Mouse (Mus musculus) thymus, postnatal 14 days (tissue): ENCODE results near the gene Fam49a.
A peak's percentile ranks its signal among the peaks of the same experiment; 100 is the strongest.

Source experiments
- DNase-seq: peaks from one replicate; pipeline ENCODE4 v3.0.0; 2021

The Fam49a gene

GRCm38 (mm10) chr12:12364201-12364600 lies 102.3 kb downstream of the Fam49a start:
- DNase-seq: no peak

- DNase-seq: no peak
Observed at GRCm38 (mm10) chr12:12367423-12367822, 105.5 kb downstream of the Fam49a start.

DNA sequence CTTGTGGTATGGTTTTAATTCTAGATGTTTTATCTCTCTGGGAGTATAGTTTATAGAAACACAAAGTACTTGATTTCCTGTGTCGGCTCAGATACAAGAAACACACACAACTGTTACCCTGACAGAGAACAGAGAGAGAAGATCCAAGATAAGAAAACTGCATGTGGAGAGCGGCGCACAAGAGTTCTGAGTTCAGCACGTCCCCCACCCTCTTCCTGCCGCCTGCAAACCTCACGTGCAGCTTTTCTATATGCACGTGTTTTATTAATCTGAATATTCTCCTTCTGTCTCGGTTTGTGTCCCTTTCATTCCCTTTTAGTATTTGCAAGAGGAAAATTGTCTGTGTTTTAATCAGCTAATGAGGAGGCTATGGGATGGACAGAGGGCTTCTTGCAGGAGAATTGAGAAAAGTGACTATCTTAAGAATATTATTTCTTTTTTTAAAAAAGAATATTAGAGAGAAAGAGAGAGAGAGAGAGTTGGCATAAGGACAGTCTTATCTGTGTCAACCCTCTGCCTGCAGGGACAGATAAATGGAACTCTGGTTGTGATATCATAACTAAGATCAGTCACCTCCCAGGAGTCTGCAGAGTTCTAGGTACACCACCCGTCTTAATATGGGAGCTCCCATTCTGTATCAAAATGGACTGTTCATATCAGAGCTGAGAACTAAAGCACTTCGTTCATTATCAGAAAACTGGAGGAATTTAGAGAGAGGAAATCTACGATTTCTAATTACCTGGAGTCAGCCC lies 111.3 kb downstream of the Fam49a start:
- DNase-seq: peak; percentile 68

DNA sequence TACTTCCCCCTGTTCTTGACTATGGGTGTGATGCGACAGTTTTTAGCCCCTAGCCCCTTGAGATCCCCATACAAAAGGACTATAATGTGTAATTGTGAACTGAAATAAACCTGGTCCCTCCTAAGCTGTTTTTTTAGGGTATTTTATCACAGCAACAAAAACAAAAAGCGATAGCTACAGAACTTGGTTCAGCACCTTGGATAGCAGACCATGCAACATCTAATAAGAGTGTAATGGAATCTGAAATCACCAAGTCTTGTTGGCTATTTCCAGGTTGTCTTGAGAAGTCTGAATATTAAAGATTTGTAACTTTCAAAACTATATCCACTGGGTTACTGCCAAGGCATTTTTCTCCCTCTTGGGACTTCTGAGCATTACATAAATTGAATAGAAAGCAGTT lies 117.1 kb downstream of the Fam49a start:
- DNase-seq: no peak

DNA sequence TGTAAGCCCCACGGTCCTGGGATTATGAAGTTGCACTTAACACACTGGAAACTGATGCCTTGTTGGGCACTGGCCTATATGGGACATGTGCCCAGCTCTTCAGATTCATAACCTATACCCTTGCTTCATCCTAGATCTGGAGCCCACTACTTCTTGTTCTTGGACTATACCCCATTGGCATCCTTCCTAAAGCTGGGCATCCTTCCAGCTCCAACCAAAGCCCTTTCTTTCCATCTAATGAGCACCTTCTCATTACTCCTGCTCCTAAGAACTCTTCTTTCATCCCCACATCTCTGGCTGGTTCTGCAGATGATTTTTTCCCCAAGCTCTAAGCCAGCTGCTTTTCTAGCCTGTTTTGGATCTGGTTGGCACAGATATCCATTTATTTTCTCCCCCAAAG lies 127.3 kb downstream of the Fam49a start:
- no peak for DNase-seq

- DNase-seq: peak; percentile 79
Observed at GRCm38 (mm10) chr12:12396224-12396623, 134.3 kb downstream of the Fam49a start.

DNA sequence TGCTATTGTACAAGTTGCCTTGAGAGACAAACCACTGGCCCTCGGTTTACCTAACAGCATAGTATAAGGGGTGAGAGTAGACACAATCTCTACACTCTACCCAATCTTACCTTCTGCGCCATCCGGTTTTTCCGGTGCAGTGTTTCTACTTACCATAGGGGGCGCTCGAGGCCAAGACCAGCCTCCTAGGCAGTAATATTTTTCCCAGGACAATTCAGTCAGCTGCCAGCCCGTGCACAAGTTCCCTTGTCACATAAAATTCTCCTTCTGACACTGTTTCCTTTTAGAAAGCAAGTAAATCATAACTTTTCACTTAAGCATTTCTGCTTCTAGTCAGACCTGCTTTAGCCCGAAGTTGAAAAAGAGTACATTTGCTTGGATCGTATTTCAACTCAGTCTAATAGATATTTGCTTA lies 139.1 kb downstream of the Fam49a start:
- DNase-seq: peak; percentile 55

GRCm38 (mm10) chr12:12401504-12401903 lies 139.6 kb downstream of the Fam49a start:
- peak; percentile 24 for DNase-seq

GRCm38 (mm10) chr12:12405491-12406110 lies 143.7 kb downstream of the Fam49a start:
- no peak for DNase-seq

DNA sequence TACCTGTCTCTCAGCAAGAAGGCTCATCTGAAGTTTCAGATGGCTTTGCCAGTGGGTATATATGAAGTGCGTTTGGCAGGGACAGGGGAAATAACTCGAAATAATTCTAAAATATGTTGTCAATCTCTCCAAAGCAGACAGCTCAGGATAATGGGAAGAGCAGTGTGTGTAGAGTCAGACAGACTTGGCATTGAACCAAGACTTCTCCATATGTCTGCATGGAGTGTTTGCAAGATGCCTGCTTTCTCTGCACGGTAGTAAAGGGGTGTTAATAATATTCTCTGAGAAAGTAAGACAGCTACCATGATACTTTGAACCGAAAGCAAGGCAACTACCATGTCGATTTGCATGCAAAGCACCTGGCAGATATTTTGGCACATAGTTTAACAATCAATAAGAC lies 147.1 kb downstream of the Fam49a start:
- DNase-seq: no peak

- DNase-seq: peak; percentile 85
Observed at GRCm38 (mm10) chr12:12412674-12413073, 150.7 kb downstream of the Fam49a start.

- no peak for DNase-seq
Observed at GRCm38 (mm10) chr12:12420423-12420822, 158.5 kb downstream of the Fam49a start.

DNA sequence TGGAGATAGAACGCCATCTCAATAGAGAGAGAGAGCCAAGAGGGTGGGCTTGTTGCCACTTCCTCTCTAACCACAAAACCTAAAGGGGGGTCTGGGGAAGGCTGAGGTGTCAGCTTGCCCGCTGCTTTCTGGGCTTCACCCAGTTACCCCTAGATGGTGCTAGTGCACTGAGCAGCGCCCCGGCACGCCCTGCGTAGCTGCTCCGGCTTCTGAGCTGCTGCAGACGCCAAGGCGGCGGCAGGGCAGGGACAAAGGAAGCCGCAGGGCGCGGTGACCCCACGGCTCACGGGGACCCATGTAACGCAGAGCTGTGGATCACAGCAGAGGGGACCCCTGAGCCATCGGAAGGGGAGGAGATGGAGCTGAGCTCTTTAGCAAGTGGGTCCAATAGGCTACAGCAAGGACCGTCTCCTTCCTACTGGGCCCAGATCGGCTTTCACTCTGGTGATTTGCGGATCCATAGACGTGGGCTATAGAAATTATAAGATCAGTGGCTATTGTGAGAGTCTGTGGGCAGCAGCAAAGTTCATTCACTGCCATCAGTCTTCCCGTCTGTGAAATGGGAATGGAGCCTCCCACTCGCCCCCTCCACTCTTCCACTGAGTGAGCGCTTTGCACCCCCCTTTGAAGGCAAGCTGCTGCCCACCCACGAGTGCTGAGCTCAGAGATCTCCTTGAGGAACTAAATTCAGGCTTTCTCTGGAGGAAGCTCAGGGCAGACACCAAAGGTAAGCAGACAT lies 159.1 kb downstream of the Fam49a start:
- peak; percentile 92 for DNase-seq

- no peak for DNase-seq
Observed at GRCm38 (mm10) chr12:12421580-12421878, 159.6 kb downstream of the Fam49a start.

GRCm38 (mm10) chr12:12425188-12425587 lies 163.2 kb downstream of the Fam49a start:
- DNase-seq: no peak

DNA sequence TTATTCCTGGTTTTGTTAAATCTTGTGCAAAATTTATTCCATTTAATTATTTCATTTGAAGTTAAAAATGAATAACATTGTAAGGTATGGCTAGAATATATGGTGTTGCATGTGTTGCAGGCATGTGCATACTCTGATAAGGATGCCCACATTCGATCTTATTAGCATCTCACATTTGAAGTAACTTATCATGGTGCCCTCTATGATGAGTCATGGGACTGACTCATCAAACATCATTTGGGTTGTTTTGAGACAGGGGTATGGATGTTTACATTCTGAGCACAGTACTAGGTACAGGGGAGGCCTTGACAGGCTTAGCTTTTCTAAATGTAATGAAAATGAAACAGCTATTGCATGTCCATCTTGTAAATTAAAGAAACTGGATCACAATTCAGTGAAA lies 165.3 kb downstream of the Fam49a start:
- no peak for DNase-seq

DNA sequence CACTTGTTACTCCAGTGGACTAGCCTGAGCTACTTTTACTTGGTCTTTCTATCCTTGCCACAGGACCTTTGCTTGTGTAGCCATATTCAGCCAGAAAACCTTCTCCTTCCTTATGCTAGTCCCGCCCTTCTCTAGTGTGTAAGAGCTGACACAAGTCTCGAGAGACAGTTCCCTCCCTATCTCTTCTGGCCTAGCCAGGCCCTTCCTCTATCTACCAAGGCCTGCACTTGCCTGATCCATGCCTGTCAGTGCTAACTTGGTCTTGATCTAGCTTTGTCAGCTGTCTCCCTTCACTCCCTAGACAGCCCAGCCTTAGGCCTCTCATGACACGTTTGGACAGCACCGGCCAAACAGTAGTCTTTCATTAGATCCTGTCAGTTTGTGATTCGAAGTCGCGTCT lies 166.9 kb downstream of the Fam49a start:
- DNase-seq: no peak
